Mouse (Mus musculus) thymus, postnatal 0 days (tissue): ENCODE data around the gene Syne1. TPM values are rescaled to one million over a fixed set of nuclear protein-coding genes. Genes with fewer than 3 reads are reported as not detected.

ENCODE experiments used
- DNase-seq: peaks from one replicate; pipeline ENCODE4 v3.0.0-alpha.2; 2015; ENCODE audit warnings: low spot score
- polyA plus RNA-seq: library from polyadenylated mRNA; unstranded; fragments of >200 nt; fragmentation: Nextera tagmentation; extraction: Ambion mirVana; gene quantifications from 2 replicates; pipeline ENCODE4 v1.2.1, GENCODE M21; 2015

Syne1 gene
- polyA plus RNA-seq, 1 experiment from 2014 or later = 11.5 TPM

GRCm38 (mm10) chr10:5070941-5071231 lies 480.4 kb downstream of the Syne1 start:
- DNase-seq = no peak

DNA sequence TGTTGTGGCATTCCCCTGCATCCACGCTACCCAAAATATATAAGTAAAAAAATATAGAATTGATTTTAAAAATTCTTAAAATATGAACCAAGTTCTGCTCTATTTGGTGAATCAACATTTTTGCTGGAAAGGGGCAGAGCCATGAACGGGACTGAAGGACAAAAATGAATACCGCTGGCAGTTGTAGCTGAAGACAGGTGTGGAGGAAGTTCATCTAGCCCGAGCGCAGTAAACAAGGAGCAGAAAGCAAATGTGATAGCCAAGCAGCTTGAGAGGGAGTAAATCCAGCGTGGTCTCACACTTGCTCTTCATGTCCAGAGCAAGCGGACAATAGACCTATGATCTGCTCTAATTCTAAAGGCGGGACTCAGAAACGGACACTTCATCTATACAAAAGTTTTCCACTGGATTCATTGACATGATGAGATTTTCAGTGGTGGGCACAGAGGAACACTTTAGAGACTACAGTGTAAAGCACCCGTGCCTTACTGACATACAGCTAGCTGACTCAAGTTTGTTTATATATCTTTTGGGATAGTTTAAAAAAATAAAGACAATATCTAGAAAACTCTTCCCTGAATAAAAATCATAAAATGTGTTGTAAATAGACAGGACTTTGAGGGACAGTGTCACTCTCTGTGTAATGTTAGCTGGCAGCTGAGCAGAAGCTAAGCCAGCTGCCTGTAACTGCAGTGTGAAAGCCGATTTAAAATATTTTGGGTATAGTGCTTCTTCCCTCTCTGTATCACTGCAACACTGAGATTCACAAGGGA lies 480.9 kb downstream of the Syne1 start:
- no peak for DNase-seq

DNA sequence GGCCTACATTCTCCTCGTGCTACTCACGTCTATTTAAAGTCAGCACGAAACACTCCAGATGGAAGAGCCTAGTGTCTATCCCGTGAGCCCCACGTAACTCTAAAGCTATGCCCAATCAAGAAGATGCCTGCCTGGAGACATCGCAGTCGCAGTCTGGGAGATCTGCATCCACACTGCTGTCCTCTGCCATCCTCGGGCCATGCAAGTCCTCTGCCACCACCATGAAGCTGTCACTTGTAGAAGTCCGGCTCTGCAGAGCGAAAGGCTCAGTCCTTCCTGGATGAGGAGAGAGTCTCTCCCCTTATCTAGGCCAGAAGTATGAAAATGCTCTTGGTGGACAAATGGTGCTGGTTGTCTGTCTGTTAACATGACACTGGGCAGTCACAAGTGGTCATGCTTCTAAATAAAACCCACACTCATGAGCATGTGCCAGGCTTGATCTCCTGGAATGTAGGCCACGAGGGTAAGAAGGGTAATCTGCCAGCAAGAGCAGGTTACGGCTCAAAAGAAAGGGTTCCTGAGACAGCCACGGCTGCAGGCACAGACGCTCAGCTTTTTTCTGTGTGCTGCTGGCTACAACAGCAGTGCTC lies 482.5 kb downstream of the Syne1 start, which contains the start of gene Gm10097:
Gene Gm10097 (plus strand): TSS at position 517 of the 590 bp plus-strand sequence.
- no peak for DNase-seq

GRCm38 (mm10) chr10:5067113-5067512 lies 484.2 kb downstream of the Syne1 start:
- DNase-seq = no peak

DNA sequence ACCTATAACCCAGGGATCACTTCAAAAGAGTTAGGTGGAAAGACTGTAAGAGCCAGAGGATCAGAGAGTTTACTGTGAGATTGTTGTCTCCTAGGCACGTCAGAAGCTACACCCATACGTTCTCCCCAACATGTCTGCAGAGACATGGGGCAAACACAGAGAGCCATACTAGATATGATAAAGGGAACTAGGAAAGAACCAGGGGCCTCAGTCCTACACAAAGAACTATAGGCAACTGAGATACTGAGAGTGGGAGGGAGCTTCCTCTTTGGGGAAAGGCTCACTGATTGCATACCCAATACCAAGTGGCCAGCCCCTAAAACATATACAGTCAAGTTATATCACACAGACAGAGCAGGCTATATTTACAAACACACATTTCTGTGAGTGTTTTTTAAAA lies 491.3 kb downstream of the Syne1 start:
- DNase-seq = no peak

GRCm38 (mm10) chr10:5058876-5059275 lies 492.4 kb downstream of the Syne1 start:
- DNase-seq = no peak

GRCm38 (mm10) chr10:5057661-5058060 lies 493.6 kb downstream of the Syne1 start:
- no peak for DNase-seq

DNA sequence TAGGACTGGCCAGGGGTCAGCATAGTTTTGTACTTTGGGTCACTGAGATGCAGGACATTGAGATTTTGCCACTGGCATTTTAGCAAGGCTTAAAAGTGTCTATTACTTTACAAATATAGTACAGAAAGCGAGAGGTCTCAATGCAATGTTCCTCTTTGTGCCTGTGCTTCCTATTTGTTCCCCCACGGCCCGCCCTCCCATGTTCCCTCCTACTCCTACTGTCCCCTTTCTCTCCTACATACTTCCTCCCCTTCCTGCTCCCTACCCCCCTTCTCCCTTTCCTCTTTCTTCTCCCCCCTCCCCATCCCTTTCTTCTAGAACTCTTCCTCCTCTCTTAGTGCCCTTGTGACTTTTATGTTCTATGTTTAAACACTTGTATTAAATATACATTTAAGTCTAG lies 494.3 kb downstream of the Syne1 start:
- DNase-seq = no peak

DNA sequence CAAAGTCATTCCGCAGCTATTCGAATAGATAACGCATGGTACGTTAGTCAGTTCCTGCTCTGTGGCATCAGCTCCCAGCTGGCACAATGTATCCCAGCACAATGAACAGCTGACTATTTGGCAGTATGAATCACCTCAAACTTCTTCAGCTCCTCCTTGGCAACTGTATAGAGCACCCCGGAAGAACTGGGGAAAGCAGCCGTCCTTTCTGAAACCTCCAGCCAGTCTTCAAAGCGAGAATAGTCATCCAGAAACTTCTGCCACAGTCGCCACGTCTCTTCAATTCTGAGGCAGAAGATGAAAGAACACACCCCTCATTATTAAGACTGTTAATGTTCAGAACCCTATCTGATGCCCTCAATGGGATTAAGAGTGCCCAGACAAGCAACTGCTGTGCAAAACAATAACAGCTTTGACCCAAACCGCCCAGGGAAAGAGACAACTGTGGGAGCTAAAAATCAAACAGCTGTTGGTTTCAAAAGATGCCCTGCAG lies 495.0 kb downstream of the Syne1 start:
- no peak for DNase-seq

DNA sequence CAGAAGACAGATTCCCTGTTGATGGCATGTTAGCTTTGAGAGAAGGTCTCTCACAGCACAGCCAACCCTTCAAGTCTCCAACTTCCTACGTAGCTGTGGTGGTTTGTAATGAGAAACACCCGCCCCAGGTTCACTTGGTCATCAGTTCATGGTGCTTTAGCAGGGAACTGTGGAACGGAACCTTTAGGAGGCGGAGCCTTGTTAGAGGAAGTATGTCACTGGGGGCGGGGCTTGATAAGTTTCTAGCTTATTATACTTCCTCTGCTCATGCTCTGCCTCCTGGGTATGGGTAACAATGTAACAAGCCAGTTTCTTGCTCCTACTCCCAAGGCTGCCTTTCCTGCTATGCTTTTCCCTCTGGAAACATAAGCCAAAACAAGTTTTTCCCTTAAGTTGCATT lies 505.6 kb downstream of the Syne1 start:
- no peak for DNase-seq

DNA sequence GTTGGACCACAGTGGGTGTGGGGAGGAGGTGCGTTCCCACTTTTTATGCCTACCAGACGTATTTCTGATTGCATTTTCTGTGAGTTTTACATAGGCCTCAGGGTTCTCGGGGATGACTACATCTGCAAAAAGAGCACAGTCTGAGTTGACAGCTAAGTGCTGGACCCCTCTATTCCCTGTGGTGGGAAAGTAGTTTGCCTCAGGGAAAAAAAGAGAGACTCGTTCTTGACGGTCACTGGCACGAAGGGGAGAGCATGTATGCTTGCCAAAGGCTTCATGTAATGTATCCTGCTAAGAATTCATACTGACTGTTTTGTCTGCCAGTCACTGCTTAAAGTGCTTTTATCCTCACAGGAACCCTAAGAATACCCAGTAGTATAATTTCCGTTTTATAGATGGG lies 506.1 kb downstream of the Syne1 start:
- DNase-seq = no peak

DNA sequence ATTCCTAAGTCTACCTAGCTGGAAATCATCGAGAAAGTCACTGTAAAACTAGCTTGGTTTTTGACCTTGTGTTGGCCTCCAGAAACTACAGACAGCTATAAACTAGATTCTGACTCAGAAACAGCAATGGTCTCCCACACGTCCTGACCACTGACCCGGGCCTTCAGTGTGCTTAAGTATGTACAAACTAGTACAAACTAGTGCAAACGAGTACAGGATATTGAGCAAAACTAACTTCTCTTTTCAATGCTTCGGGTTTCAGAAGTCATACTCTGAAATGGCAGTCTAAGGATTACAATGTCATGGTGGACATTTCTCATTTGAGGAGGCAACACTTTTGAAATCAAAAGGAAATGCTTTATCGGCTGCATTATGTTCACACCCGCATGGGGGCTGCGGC lies 506.8 kb downstream of the Syne1 start:
- DNase-seq = no peak

DNA sequence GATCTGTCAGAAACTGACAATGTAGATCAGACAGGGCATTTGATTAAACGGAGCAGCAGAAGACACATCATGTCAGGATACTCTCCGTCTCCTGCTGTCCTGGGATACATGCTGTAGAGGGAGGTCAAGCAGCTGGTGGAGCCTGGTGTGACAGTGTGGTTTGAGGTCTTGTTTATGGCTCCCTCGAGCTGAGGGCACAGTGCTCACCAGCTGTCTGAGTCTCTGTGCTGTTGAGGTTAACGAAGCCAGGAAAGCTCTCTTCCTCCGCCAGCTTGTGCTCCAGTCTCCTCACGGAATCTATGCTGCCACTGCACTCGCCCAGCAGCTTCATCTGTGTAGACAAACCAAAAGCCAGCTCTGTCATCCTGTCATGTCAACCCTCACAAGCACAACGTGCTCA lies 510.0 kb downstream of the Syne1 start:
- no peak for DNase-seq

DNA sequence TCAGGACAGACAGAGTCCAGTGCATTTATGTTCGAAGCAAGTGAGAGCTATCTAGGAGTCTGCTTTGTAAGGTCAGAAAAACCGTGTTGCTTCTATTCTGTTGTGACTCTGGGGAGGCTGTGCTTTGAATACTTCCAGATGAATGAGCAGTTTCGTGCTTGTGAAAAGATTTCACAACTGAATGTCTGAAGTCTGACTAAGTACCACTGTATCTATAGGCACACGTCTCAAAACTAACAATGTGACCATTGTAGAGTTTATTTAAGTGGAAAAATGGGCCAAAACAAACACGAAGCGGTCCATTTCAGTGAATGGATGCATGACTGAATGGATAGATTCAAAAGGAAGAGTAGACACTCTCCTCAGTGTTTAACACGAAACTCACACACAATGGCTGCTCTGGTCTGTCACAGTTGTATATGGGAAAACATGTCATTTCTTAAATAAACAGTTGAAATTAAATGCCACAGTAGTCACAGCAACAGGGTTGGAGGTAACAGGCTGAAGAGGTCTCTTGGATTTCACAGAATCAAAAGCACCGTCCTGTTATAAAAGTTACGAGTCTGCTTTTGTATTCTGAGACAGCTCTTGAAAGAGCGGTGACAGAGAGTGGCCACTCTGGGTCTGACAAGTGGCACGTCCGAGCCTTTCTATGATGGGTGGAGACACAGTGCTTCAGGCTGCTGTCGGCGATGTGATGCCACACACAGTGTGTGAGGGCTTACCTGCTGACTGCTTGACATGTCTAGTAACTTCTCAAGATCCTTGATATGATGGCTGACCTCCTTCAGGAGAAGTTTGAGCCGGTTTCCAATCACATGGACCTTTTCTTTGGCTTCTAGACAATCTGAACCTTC lies 518.9 kb downstream of the Syne1 start:
- DNase-seq = no peak

DNA sequence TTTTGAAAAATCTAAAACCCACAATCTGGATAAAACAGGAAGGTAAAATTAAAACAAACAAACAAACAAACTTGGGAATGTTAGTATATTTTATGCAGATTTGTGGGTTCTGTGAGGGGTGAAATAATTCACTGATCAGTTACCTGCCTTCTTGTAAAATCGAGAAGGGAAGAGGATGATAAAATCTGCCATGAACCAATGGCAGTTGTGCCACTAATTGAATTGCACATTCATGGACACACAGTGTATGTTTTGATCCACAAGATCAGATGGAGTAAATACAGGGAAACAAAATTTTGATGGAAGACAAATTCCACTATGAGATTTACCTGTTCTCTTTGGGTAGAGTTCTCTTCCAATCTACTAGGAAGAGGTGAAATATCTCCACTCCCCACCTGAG lies 521.4 kb downstream of the Syne1 start:
- no peak for DNase-seq

- no peak for DNase-seq
Observed at GRCm38 (mm10) chr10:5029161-5029560, 522.1 kb downstream of the Syne1 start.

- no peak for DNase-seq
Observed at GRCm38 (mm10) chr10:5028301-5028700, 523.0 kb downstream of the Syne1 start.

GRCm38 (mm10) chr10:5027208-5027607 lies 524.1 kb downstream of the Syne1 start:
- no peak for DNase-seq

DNA sequence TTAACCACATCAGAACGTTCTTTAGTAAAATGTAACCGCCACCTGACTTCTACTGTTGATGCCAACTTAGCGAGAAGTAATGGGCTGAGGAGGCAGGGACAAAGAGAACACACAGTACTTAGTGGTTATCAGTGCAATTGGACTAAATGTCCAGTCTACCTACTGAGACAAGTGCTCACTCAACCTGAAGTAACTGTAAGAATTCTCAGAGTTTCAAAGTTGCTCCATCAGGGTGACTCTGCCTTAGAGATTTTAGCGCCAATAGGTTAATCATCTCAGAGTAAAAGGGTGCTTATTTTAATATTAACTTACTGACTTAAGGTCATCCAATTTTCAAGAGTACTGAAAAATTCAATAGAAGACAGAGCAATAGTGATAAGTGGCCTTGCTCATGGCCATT lies 525.4 kb downstream of the Syne1 start:
- DNase-seq = no peak

- no peak for DNase-seq
Observed at GRCm38 (mm10) chr10:5017148-5017547, 534.1 kb downstream of the Syne1 start.

DNA sequence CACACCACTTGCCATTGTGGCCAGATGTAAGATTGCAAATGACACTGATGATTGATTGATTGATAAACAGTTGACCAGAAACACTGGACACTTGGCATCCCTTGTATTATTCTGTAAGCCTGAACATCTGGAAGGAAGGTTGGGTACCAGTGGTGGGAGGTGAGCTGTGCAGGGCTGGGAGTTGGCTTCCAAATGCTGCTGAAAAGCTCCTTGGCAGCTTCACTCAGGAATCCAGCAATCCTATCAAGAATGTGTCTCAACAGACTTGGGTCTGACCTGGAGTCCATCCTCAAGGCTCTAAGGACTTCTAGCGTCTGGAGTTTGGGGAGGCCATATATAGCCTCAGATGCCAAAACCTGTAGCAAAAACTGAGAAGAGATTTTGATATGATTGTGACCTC lies 536.3 kb downstream of the Syne1 start:
- DNase-seq = no peak

- no peak for DNase-seq
Observed at GRCm38 (mm10) chr10:5012004-5012403, 539.3 kb downstream of the Syne1 start.
